Mouse (Mus musculus): Measurements from ENCODE around the gene Slc9a3r1.

The Slc9a3r1 gene

GRCm38 (mm10) chr11:115188539-115189231 is 25.5 kb downstream of the Slc9a3r1 start:
- no peak for DNase-seq (ENCODE audit: low spot score in 2 of 2)

- no peak for DNase-seq (ENCODE audit: low spot score in 2 of 2)
Measured at GRCm38 (mm10) chr11:115189304-115189703, 26.2 kb downstream of the Slc9a3r1 start.

- no peak for DNase-seq (ENCODE audit: low spot score in 2 of 2)
Measured at GRCm38 (mm10) chr11:115192180-115192579, 29.0 kb downstream of the Slc9a3r1 start.

- DNase-seq (ENCODE audit: low spot score in 2 of 2): no peak
Measured at GRCm38 (mm10) chr11:115194693-115195092, 31.6 kb downstream of the Slc9a3r1 start.

GRCm38 (mm10) chr11:115195933-115196332 is 32.8 kb downstream of the Slc9a3r1 start:
- no peak for DNase-seq (ENCODE audit: low spot score in 2 of 2)

GRCm38 (mm10) chr11:115197558-115197957 is 34.4 kb downstream of the Slc9a3r1 start:
- no peak for DNase-seq (ENCODE audit: low spot score in 2 of 2)

- no peak for DNase-seq (ENCODE audit: low spot score in 2 of 2)
Measured at GRCm38 (mm10) chr11:115198932-115199384, 35.8 kb downstream of the Slc9a3r1 start.

GRCm38 (mm10) chr11:115200520-115200919 is 37.4 kb downstream of the Slc9a3r1 start:
- no peak for DNase-seq (ENCODE audit: low spot score in 2 of 2)

- peak; percentile 64 to 81 for DNase-seq (ENCODE audit: low spot score in 2 of 2)
Measured at GRCm38 (mm10) chr11:115202316-115202715, 39.2 kb downstream of the Slc9a3r1 start.

- no peak for DNase-seq (ENCODE audit: low spot score in 2 of 2)
Measured at GRCm38 (mm10) chr11:115202756-115203155, 39.6 kb downstream of the Slc9a3r1 start.

GRCm38 (mm10) chr11:115208126-115208525 is 45.0 kb downstream of the Slc9a3r1 start:
- no peak for DNase-seq (ENCODE audit: low spot score in 2 of 2)

GRCm38 (mm10) chr11:115208776-115209732 is 45.9 kb downstream of the Slc9a3r1 start:
- no peak for DNase-seq (ENCODE audit: low spot score in 2 of 2)

GRCm38 (mm10) chr11:115209958-115210357 is 46.8 kb downstream of the Slc9a3r1 start:
- DNase-seq (ENCODE audit: low spot score in 2 of 2): no peak

- no peak for DNase-seq (ENCODE audit: low spot score in 2 of 2)
Measured at GRCm38 (mm10) chr11:115212116-115212515, 49.0 kb downstream of the Slc9a3r1 start.

- no peak for DNase-seq (ENCODE audit: low spot score in 2 of 2)
Measured at GRCm38 (mm10) chr11:115215123-115215522, 52.0 kb downstream of the Slc9a3r1 start.

GRCm38 (mm10) chr11:115217439-115218410 is 54.6 kb downstream of the Slc9a3r1 start:
- no peak for DNase-seq (ENCODE audit: low spot score in 2 of 2)

- no peak for DNase-seq (ENCODE audit: low spot score in 2 of 2)
Measured at GRCm38 (mm10) chr11:115219263-115219662, 56.1 kb downstream of the Slc9a3r1 start.

GRCm38 (mm10) chr11:115219685-115220084 is 56.5 kb downstream of the Slc9a3r1 start:
- DNase-seq (ENCODE audit: low spot score in 2 of 2): no peak

- no peak for DNase-seq (ENCODE audit: low spot score in 2 of 2)
Measured at GRCm38 (mm10) chr11:115222077-115222476, 58.9 kb downstream of the Slc9a3r1 start.

- no peak for DNase-seq (ENCODE audit: low spot score in 2 of 2)
Measured at GRCm38 (mm10) chr11:115222570-115222969, 59.4 kb downstream of the Slc9a3r1 start.

- no peak for DNase-seq (ENCODE audit: low spot score in 2 of 2)
Measured at GRCm38 (mm10) chr11:115223451-115223850, 60.3 kb downstream of the Slc9a3r1 start.

Data from urinary bladder, postnatal 4 days (tissue).